Mouse (Mus musculus): ENCODE data around the gene Ccr2.
"Not testable (repeated sequence)": the region's sequence is repeated elsewhere in the genome, so short reads cannot be mapped to it uniquely, and the experiment has no call there.

Gene Ccr2

GRCm38 (mm10) chr9:124101723-124102122 lies at the start of gene Ccr2:
Gene Ccr2 (plus strand): TSS chr9:124101950.
- no peak for DNase-seq (ENCODE audit: low read depth, low spot score)

GRCm38 (mm10) chr9:124053532-124053931 lies 48.2 kb upstream of the Ccr2 start:
- DNase-seq (ENCODE audit: low read depth, low spot score): no peak

GRCm38 (mm10) chr9:124056158-124056709 lies 45.5 kb upstream of the Ccr2 start:
- no peak for DNase-seq (ENCODE audit: low read depth, low spot score)

GRCm38 (mm10) chr9:124059660-124060352 lies 41.9 kb upstream of the Ccr2 start:
- no peak for DNase-seq (ENCODE audit: low read depth, low spot score)

GRCm38 (mm10) chr9:124061474-124062432 lies 40.0 kb upstream of the Ccr2 start:
- DNase-seq (ENCODE audit: low read depth, low spot score): not testable (repeated sequence)

- DNase-seq (ENCODE audit: low read depth, low spot score): no peak
Observed at GRCm38 (mm10) chr9:124066572-124067103, 35.1 kb upstream of the Ccr2 start.

GRCm38 (mm10) chr9:124068098-124069058 lies 33.4 kb upstream of the Ccr2 start:
- DNase-seq (ENCODE audit: low read depth, low spot score): peak; percentile 65

- DNase-seq (ENCODE audit: low read depth, low spot score): no peak
Observed at GRCm38 (mm10) chr9:124071506-124071905, 30.2 kb upstream of the Ccr2 start.

- DNase-seq (ENCODE audit: low read depth, low spot score): no peak
Observed at GRCm38 (mm10) chr9:124079803-124080202, 21.9 kb upstream of the Ccr2 start.

- DNase-seq (ENCODE audit: low read depth, low spot score): not testable (repeated sequence)
Observed at GRCm38 (mm10) chr9:124080471-124080870, 21.3 kb upstream of the Ccr2 start.

- DNase-seq (ENCODE audit: low read depth, low spot score): no peak
Observed at GRCm38 (mm10) chr9:124090441-124090840, 11.3 kb upstream of the Ccr2 start.

GRCm38 (mm10) chr9:124099127-124099526 lies 2.6 kb upstream of the Ccr2 start:
- DNase-seq (ENCODE audit: low read depth, low spot score): no peak

GRCm38 (mm10) chr9:124100357-124100756 lies 1.4 kb upstream of the Ccr2 start:
- no peak for DNase-seq (ENCODE audit: low read depth, low spot score)

GRCm38 (mm10) chr9:124103199-124103598 lies 1.4 kb downstream of the Ccr2 start:
- no peak for DNase-seq (ENCODE audit: low read depth, low spot score)

GRCm38 (mm10) chr9:124105196-124105595 lies 3.4 kb downstream of the Ccr2 start:
- no peak for DNase-seq (ENCODE audit: low read depth, low spot score)

GRCm38 (mm10) chr9:124107232-124107631 lies 5.5 kb downstream of the Ccr2 start:
- no peak for DNase-seq (ENCODE audit: low read depth, low spot score)

- DNase-seq (ENCODE audit: low read depth, low spot score): peak; percentile 31
Observed at GRCm38 (mm10) chr9:124108356-124109127, 6.8 kb downstream of the Ccr2 start.

- no peak for DNase-seq (ENCODE audit: low read depth, low spot score)
Observed at GRCm38 (mm10) chr9:124111997-124112396, 10.2 kb downstream of the Ccr2 start.

- no peak for DNase-seq (ENCODE audit: low read depth, low spot score)
Observed at GRCm38 (mm10) chr9:124112591-124113239, 11.0 kb downstream of the Ccr2 start.

GRCm38 (mm10) chr9:124113777-124114176 lies 12.0 kb downstream of the Ccr2 start:
- DNase-seq (ENCODE audit: low read depth, low spot score): no peak

Measured in 3T3-L1 (cell line).